Mouse (Mus musculus) Patski (cell line): Measurements from ENCODE around the gene Rgl2. TPM values are rescaled to one million over a fixed set of nuclear protein-coding genes. Genes with fewer than 3 reads are reported as not detected.
A peak's percentile ranks its signal among the peaks of the same experiment; 100 is the strongest.
"Not testable (repeated sequence)": the region's sequence is repeated elsewhere in the genome, so short reads cannot be mapped to it uniquely, and the experiment has no call there.

Source experiments
- ATAC-seq: fragments of 100-300 bp; one replicate; pipeline ENCODE4 v1.8.0; 2021
- CTCF ChIA-PET: fragments of 350-600 bp; sonication (Branson Sonifier 250); formaldehyde crosslinking; loops from one replicate; lab custom pipeline; 2022; ENCODE audit warnings: inconsistent platforms; lab: Charles Lee
- POLR2A ChIA-PET: fragments of 350-600 bp; sonication (Branson Sonifier 250); formaldehyde crosslinking; loops from one replicate; lab custom pipeline; 2022; ENCODE audit warnings: antibody characterized with exemption, inconsistent platforms; lab: Charles Lee
- DNase-seq: peaks from one replicate; pipeline ENCODE4 v3.0.0-alpha.2; 2011; ENCODE audit warnings: low read depth, low spot score
- H3K27me3 ChIP-seq: fragments of 371-371 bp; one replicate; pipeline ENCODE4 v1.5.1; 2021
- CTCF ChIP-seq: fragments of 100-300 bp; IDR thresholded peaks from one replicate; pipeline ENCODE4 v1.5.1; 2021
- in situ Hi-C: fragments of 300-500 bp; cut with MboI; formaldehyde crosslinking; loops from 3 replicates; pipeline ENCODE4 v1.11.1; 2018; ENCODE audit warnings: low pct_unique_long_range_greater_than_20kb, mixed read lengths
- polyA plus RNA-seq: library from polyadenylated mRNA; unstranded; gene quantifications from one replicate; pipeline ENCODE4 v1.2.3, GENCODE M21; 2021

Rgl2 gene
- polyA plus RNA-seq, 1 experiment from 2014 or later: 59.6 TPM

DNA sequence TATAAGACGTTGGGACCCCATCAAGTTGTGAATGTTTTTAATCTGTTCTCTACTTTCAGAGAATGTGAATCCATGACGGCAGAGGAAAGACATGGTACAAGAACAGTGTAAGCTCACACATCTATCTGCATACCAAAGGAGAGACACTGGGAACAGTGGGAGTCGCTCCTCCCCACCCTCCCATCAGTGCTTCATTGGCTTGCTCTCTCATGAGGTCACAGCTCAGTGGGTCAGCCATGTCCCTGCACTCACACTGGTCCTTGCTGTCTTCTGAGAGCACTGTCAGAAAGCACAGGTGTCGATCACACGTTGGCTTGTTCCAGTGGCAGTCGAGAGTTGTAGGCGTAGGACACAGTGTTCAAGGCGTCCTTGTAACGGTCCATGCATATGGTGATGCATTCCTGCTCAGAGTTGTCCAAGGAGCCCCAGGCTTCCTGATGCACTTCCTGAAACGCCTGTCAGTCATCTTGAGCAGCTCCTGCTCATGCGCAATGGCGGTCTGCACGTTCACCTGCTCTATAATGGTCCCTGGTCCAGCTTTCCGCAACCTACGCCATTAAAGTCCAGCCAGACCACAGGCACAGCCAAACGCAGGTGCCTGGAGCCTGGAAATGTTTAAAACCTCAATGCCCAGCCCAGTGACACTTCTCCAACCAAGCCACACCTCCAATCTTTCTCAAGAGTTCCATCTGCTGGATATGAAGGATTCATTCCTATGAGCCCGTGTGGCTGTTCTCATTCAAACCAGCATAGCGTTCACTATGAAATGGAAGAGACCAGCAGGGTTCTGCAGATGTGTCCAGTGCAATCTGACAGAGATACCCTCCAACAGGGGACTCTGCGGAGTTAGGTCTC, 51.1 kb downstream of the Rgl2 start:
- no peak for ATAC-seq
- ChIA-PET CTCF (interaction anchor here (1.1 to 6.2 kb wide), 3 partner anchors 8 to 12 kb away, joined by 3 to 37 read pairs (median 7); no protein-coding TSS in a partner anchor), POLR2A (no interaction called here)
- H3K27me3 ChIP-seq: peaks cover 18% of the 10 kb centered on the region
- in situ Hi-C loops: no loop called here
- no peak for TF ChIP-seq CTCF
- no peak for DNase-seq

DNA sequence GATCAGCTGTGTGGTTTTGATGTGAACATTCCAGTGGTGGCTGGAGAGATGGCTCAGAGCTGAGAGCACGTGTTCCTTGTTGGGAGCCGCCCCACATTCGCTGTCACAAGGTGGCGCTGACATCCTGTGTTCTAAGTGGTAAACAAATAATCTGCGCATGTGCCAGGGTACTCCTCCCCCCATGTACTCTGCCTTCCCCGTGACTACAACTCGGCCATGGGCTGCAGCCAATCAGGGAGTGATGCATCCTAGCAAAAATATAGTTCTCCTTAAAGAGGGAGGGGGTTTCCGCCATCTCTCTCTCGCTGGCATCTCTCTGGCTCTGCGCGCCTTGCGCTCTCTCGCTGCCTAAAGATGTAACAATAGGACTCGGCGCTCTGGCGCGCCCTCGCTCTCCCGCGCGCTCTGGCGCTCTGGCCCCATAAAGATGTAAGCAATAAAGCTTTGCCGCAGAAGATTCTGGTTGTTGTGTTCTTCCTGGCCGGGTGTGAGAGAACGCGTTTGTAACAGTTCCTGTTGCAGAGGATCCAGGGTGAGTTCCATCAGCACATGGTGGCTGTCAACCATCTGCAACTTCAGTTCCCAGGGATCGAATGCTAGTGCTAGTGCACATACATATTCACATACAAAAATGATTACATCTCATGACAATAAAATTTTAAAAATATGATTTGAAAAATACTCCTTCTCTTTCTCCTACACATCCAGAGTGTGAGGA, 52.0 kb downstream of the Rgl2 start:
- peaks cover 23% of the 10 kb centered on the region for H3K27me3 ChIP-seq
- POLR2A ChIA-PET, DNase-seq, in situ Hi-C loops: not testable (repeated sequence)
- CTCF ChIA-PET: interaction anchor here (1.1 to 6.2 kb wide), 5 partner anchors 9 to 12 kb away, joined by 3 to 37 read pairs (median 15); no protein-coding TSS in a partner anchor
- peak; percentile 65 for ATAC-seq

DNA sequence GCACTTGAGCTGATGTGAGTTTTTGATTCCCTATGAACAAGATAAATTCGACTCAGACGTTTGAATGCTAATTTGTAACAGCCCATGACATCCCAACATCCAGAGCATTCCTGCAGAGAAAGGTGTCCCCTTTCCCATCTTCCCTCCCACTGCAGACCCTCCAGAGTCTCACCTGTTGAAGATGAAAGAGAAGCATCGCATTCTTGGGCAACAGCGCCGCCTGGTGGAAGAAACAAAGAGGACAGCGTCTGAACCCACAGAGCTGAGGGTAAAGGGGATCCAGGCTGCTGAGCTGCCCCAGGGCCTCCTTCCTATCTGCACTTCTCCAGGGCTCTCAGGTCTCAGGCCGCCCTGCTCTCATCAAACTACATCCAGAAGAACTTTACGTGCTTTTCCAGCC, 52.8 kb downstream of the Rgl2 start:
- POLR2A ChIA-PET, DNase-seq, ATAC-seq, in situ Hi-C loops: not testable (repeated sequence)
- H3K27me3 ChIP-seq: peaks cover 25% of the 10 kb centered on the region
- CTCF ChIA-PET: interaction anchor here (0.9 to 6.2 kb wide), 5 partner anchors 10 to 23 kb away, joined by 3 to 37 read pairs (median 15); no protein-coding TSS in a partner anchor
- TF ChIP-seq CTCF: peak; percentile 79

Other genes starting within 250 kb of the Rgl2 start
- 248 TPM for gene Hnrnpm, start 242.7 kb upstream of the Rgl2 start, polyA plus RNA-seq
- gene March2, start 210.9 kb upstream of the Rgl2 start, polyA plus RNA-seq: 77.2 TPM
- 222 TPM for gene Rab11b, start 169.0 kb upstream of the Rgl2 start, polyA plus RNA-seq
- gene Angptl4, start 147.7 kb upstream of the Rgl2 start, polyA plus RNA-seq: 1.8 TPM
- 4.1 TPM for gene Kank3, start 119.0 kb upstream of the Rgl2 start, polyA plus RNA-seq
- gene Rps28, start 105.0 kb upstream of the Rgl2 start, polyA plus RNA-seq: 1,207 TPM
- gene Ndufa7, start 105.0 kb upstream of the Rgl2 start, polyA plus RNA-seq: 361 TPM
- gene Cd320, start 86.5 kb upstream of the Rgl2 start, polyA plus RNA-seq: 43.1 TPM
- not detected for gene Gm7029, start 55.7 kb upstream of the Rgl2 start, polyA plus RNA-seq
- gene Kifc1, start 38.9 kb upstream of the Rgl2 start, polyA plus RNA-seq: 54.0 TPM
- not detected for gene Platr17, start 24.4 kb upstream of the Rgl2 start, polyA plus RNA-seq
- 37.4 TPM for gene Daxx, start 20.1 kb upstream of the Rgl2 start, polyA plus RNA-seq
- gene Tapbp, start 13.6 kb upstream of the Rgl2 start, polyA plus RNA-seq: 155 TPM
- 30.7 TPM for gene Zbtb22, start 13.6 kb upstream of the Rgl2 start, polyA plus RNA-seq
- gene Pfdn6, start 10.8 kb downstream of the Rgl2 start, polyA plus RNA-seq: 115 TPM
- 35.8 TPM for gene Wdr46, start 11.1 kb downstream of the Rgl2 start, polyA plus RNA-seq
- 2.8 TPM for gene B3galt4, start 21.9 kb downstream of the Rgl2 start, polyA plus RNA-seq
- 56.9 TPM for gene Vps52, start 26.3 kb downstream of the Rgl2 start, polyA plus RNA-seq
- gene Rps18, start 26.5 kb downstream of the Rgl2 start, polyA plus RNA-seq: 1,854 TPM
- 79.5 TPM for gene H2-K1, start 70.8 kb downstream of the Rgl2 start, polyA plus RNA-seq
- gene Ring1, start 95.1 kb downstream of the Rgl2 start, polyA plus RNA-seq: 31.1 TPM
- 49.3 TPM for gene H2-Ke6, start 98.5 kb downstream of the Rgl2 start, polyA plus RNA-seq
- 189 TPM for gene Slc39a7, start 102.1 kb downstream of the Rgl2 start, polyA plus RNA-seq
- gene Rxrb, start 102.3 kb downstream of the Rgl2 start, polyA plus RNA-seq: 57.1 TPM
- 0.60 TPM for gene Col11a2, start 109.9 kb downstream of the Rgl2 start, polyA plus RNA-seq
- not detected for gene H2-Oa, start 162.8 kb downstream of the Rgl2 start, polyA plus RNA-seq
- 17.1 TPM for gene H2-DMa, start 190.0 kb downstream of the Rgl2 start, polyA plus RNA-seq
- 239 TPM for gene Brd2, start 193.1 kb downstream of the Rgl2 start, polyA plus RNA-seq
- gene H2-DMb2, start 213.8 kb downstream of the Rgl2 start, polyA plus RNA-seq: 8.2 TPM
- 36.6 TPM for gene H2-DMb1, start 223.5 kb downstream of the Rgl2 start, polyA plus RNA-seq